Mouse (Mus musculus): ENCODE measurements around the gene Cdk5rap2. TPM values are rescaled to one million over a fixed set of nuclear protein-coding genes. Genes with fewer than 3 reads are reported as not detected.

Gene Cdk5rap2
- polyA plus RNA-seq, 1 experiment from 2014 or later: 23.3 TPM

DNA sequence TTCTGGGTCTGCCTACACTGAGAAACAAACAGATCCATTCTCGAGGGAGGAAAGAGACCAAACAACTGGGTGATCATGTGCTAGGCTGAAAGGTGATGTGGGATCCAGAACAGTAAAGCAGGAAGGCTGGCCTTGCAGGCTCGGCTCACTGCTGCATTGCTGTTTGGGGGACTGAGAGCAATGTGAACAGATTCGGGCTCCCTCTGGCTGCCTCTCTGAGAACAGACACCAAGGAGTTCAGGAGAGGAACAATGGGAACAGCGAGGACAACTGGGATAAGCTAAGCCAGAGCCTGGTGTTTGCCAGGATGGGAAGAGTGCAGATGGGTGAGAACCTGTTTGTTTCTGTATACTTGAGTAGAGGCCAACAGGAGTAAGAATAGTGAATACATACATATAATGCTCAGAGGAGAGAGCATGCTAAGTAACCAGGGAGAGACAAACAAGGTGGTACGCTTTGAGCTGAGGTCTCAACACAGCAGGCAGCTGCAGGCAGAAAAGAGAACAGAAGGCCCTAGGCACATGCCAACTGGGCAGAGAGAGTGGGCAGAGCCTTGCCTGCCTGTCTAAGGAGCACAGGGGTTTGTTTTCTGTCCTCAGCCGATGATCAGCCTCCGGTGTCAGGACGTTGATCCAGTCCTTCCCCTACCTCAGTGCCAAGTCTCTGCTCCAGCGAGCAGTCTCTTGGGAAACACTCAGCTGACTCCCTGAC is 8.0 kb downstream of the Cdk5rap2 start:
- no peak; the same call in 1 of the 2 replicates for ATAC-seq (replicated peaks; ENCODE audit: insufficient number of reproducible peaks, low FRiP score, low TSS enrichment, low read depth)
- no peak overlapping the region for H3K4me3 ChIP-seq (ENCODE audit: low read depth, low read length)
- no peaks in the 10 kb centered on the region for H3K36me3 ChIP-seq (replicated peaks; ENCODE audit: control insufficient read depth, insufficient read depth, low read depth, low read length)
- no peak overlapping the region for H3K27ac ChIP-seq (replicated peaks; ENCODE audit: low read depth, low read length)
- 74% methylated on average over 9 of the region's 9 CpGs for WGBS
- no peaks in the 10 kb centered on the region for H3K9me3 ChIP-seq (replicated peaks; ENCODE audit: control insufficient read depth, low read length)
- no peak for DNase-seq (ENCODE audit: low spot score)
- H3K4me1 ChIP-seq (ENCODE audit: control insufficient read depth, insufficient read depth, low read length): no peaks in the 10 kb centered on the region
- H3K9ac ChIP-seq (replicated peaks; ENCODE audit: low read length): no peak overlapping the region
- H3K4me2 ChIP-seq (ENCODE audit: low read depth, low read length): no peak overlapping the region
- H3K27me3 ChIP-seq (ENCODE audit: control insufficient read depth, insufficient read depth, low read length): no peaks in the 10 kb centered on the region

DNA sequence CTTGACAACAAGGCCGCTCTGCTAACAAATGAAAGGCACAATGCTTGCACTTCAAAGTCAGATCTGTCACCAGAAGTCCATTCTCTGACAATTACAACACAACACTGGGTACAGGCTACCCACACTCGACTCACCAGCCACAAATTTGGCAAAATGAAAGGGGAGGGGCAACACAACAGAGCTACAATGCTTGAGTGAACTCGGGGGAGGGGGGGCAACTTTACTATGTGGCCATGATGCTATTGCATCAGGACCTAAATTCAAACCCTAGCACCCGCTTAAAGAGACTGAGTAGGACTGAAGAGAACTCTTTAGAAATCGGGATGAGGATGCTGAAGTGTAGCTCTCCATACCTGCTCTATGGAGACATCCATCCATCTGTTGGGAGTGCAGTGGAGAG is 10.8 kb downstream of the Cdk5rap2 start:
- WGBS: 84% methylated on average over 5 of the region's 5 CpGs
- Histone ChIP-seq H3K4me2 (ENCODE audit: low read depth, low read length) (no peak overlapping the region), H3K4me1 (ENCODE audit: control insufficient read depth, insufficient read depth, low read length) (no peaks in the 10 kb centered on the region), H3K36me3 (replicated peaks; ENCODE audit: control insufficient read depth, insufficient read depth, low read depth, low read length) (no peaks in the 10 kb centered on the region), H3K4me3 (ENCODE audit: low read depth, low read length) (no peak overlapping the region), H3K27ac (replicated peaks; ENCODE audit: low read depth, low read length) (no peak overlapping the region), H3K9ac (replicated peaks; ENCODE audit: low read length) (no peak overlapping the region), H3K9me3 (replicated peaks; ENCODE audit: control insufficient read depth, low read length) (no peaks in the 10 kb centered on the region), H3K27me3 (ENCODE audit: control insufficient read depth, insufficient read depth, low read length) (no peaks in the 10 kb centered on the region)
- no peak for DNase-seq (ENCODE audit: low spot score)
- ATAC-seq (replicated peaks; ENCODE audit: insufficient number of reproducible peaks, low FRiP score, low TSS enrichment, low read depth): no peak

DNA sequence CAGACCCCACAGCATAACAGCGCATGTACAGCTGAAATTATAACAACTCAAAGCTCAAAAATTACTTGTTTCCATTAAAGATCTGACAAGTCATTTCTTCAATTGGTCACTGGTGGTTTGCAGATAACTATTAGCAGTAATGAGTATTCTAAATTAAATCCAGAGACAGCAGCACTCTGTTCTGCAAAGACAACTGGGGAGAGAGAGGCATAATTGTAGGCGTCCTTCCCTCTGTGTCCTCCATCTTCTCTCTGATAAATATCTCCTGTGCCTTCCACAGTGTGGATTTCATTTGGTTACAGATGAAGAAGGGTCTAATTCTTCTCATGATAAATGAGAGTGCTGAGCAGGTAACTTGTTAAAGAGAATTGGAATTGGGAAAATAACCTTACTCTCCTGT is 11.2 kb downstream of the Cdk5rap2 start:
- ATAC-seq (replicated peaks; ENCODE audit: insufficient number of reproducible peaks, low FRiP score, low TSS enrichment, low read depth) (no peak), DNase-seq (ENCODE audit: low spot score) (no peak)
- H3K27ac ChIP-seq (replicated peaks; ENCODE audit: low read depth, low read length): no peak overlapping the region
- no peaks in the 10 kb centered on the region for H3K4me1 ChIP-seq (ENCODE audit: control insufficient read depth, insufficient read depth, low read length)
- no peaks in the 10 kb centered on the region for H3K9me3 ChIP-seq (replicated peaks; ENCODE audit: control insufficient read depth, low read length)
- H3K27me3 ChIP-seq (ENCODE audit: control insufficient read depth, insufficient read depth, low read length): no peaks in the 10 kb centered on the region
- H3K9ac ChIP-seq (replicated peaks; ENCODE audit: low read length): no peak overlapping the region
- no peak overlapping the region for H3K4me2 ChIP-seq (ENCODE audit: low read depth, low read length)
- H3K36me3 ChIP-seq (replicated peaks; ENCODE audit: control insufficient read depth, insufficient read depth, low read depth, low read length): no peaks in the 10 kb centered on the region
- WGBS: 84% methylated on average over 2 of the region's 2 CpGs
- H3K4me3 ChIP-seq (ENCODE audit: low read depth, low read length): no peak overlapping the region

DNA sequence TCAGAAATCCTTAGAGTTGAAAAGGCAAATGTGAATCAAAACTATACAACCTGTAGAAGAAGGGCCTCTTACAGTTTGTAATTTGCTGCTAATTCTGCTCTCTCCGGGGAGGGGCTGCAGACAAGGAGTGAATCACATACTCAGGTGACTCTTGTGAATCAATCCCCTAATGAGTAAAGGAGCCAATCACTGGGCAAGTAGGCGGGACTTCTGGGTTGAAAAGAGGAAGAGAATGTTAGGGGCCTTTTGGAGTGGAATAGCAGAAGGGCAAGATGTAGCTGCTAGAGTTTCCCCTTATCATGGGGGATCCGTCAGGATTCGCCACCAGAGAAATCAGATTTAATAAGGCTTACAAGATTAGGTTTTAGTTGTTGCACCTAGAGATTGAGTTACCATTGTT is 12.2 kb downstream of the Cdk5rap2 start:
- no peak overlapping the region for H3K9ac ChIP-seq (replicated peaks; ENCODE audit: low read length)
- H3K4me2 ChIP-seq (ENCODE audit: low read depth, low read length): no peak overlapping the region
- no peaks in the 10 kb centered on the region for H3K36me3 ChIP-seq (replicated peaks; ENCODE audit: control insufficient read depth, insufficient read depth, low read depth, low read length)
- no peak for DNase-seq (ENCODE audit: low spot score)
- 80% methylated on average over 4 of the region's 4 CpGs for WGBS
- no peak overlapping the region for H3K4me3 ChIP-seq (ENCODE audit: low read depth, low read length)
- H3K27me3 ChIP-seq (ENCODE audit: control insufficient read depth, insufficient read depth, low read length): no peaks in the 10 kb centered on the region
- ATAC-seq (replicated peaks; ENCODE audit: insufficient number of reproducible peaks, low FRiP score, low TSS enrichment, low read depth): no peak
- no peaks in the 10 kb centered on the region for H3K9me3 ChIP-seq (replicated peaks; ENCODE audit: control insufficient read depth, low read length)
- no peaks in the 10 kb centered on the region for H3K4me1 ChIP-seq (ENCODE audit: control insufficient read depth, insufficient read depth, low read length)
- H3K27ac ChIP-seq (replicated peaks; ENCODE audit: low read depth, low read length): no peak overlapping the region

GRCm38 (mm10) chr4:70396701-70397100 is 13.5 kb downstream of the Cdk5rap2 start:
- ATAC-seq (replicated peaks; ENCODE audit: insufficient number of reproducible peaks, low FRiP score, low TSS enrichment, low read depth) (no peak), DNase-seq (ENCODE audit: low spot score) (no peak)
- H3K4me1 ChIP-seq (ENCODE audit: control insufficient read depth, insufficient read depth, low read length): no peaks in the 10 kb centered on the region
- H3K4me2 ChIP-seq (ENCODE audit: low read depth, low read length): no peak overlapping the region
- H3K27ac ChIP-seq (replicated peaks; ENCODE audit: low read depth, low read length): no peak overlapping the region
- no peak overlapping the region for H3K4me3 ChIP-seq (ENCODE audit: low read depth, low read length)
- no peaks in the 10 kb centered on the region for H3K9me3 ChIP-seq (replicated peaks; ENCODE audit: control insufficient read depth, low read length)
- H3K27me3 ChIP-seq (ENCODE audit: control insufficient read depth, insufficient read depth, low read length): no peaks in the 10 kb centered on the region
- 88% methylated on average over 5 of the region's 5 CpGs for WGBS
- H3K9ac ChIP-seq (replicated peaks; ENCODE audit: low read length): no peak overlapping the region
- H3K36me3 ChIP-seq (replicated peaks; ENCODE audit: control insufficient read depth, insufficient read depth, low read depth, low read length): no peaks in the 10 kb centered on the region

- H3K27me3 ChIP-seq (ENCODE audit: control insufficient read depth, insufficient read depth, low read length): no peaks in the 10 kb centered on the region
- H3K4me2 ChIP-seq (ENCODE audit: low read depth, low read length): no peak overlapping the region
- 94% methylated on average over 2 of the region's 2 CpGs for WGBS
- no peaks in the 10 kb centered on the region for H3K4me1 ChIP-seq (ENCODE audit: control insufficient read depth, insufficient read depth, low read length)
- H3K9ac ChIP-seq (replicated peaks; ENCODE audit: low read length): no peak overlapping the region
- H3K27ac ChIP-seq (replicated peaks; ENCODE audit: low read depth, low read length): no peak overlapping the region
- no peaks in the 10 kb centered on the region for H3K36me3 ChIP-seq (replicated peaks; ENCODE audit: control insufficient read depth, insufficient read depth, low read depth, low read length)
- DNase-seq (ENCODE audit: low spot score) (no peak), ATAC-seq (replicated peaks; ENCODE audit: insufficient number of reproducible peaks, low FRiP score, low TSS enrichment, low read depth) (no peak)
- H3K4me3 ChIP-seq (ENCODE audit: low read depth, low read length): no peak overlapping the region
- H3K9me3 ChIP-seq (replicated peaks; ENCODE audit: control insufficient read depth, low read length): no peaks in the 10 kb centered on the region
Measured at GRCm38 (mm10) chr4:70394736-70395135, 15.5 kb downstream of the Cdk5rap2 start.

DNA sequence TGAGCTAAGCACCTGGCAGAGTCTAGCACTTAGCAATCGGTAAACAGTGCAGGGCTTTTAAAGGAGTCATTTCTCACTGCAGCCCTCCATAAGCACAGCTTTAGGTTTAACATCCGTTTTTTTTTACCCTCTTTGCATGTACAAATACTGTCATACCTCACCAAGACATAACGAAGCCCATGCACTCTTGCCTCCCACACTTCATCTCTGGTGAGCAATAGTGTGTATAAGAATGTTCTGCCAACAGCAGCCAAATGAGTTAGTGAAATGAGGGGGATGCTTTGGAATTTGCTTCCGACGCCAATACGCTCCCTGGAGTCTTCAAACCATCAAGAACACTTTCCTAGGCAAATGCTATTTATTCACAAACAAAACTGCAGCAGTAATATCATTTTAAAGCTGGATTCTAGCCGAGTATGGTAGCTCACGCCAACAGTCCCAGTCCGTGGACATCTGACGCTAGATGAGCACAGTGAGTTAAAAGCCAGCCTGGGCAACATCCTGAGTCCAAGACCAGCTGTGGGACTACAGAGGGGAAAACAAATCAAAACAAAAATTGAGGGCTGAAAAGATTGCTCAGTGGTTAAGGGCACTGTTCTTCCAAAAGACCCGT is 18.4 kb downstream of the Cdk5rap2 start:
- Histone ChIP-seq H3K4me3 (ENCODE audit: low read depth, low read length) (no peak overlapping the region), H3K4me1 (ENCODE audit: control insufficient read depth, insufficient read depth, low read length) (no peaks in the 10 kb centered on the region), H3K9me3 (replicated peaks; ENCODE audit: control insufficient read depth, low read length) (no peaks in the 10 kb centered on the region), H3K27ac (replicated peaks; ENCODE audit: low read depth, low read length) (no peak overlapping the region), H3K9ac (replicated peaks; ENCODE audit: low read length) (no peak overlapping the region), H3K27me3 (ENCODE audit: control insufficient read depth, insufficient read depth, low read length) (no peaks in the 10 kb centered on the region), H3K36me3 (replicated peaks; ENCODE audit: control insufficient read depth, insufficient read depth, low read depth, low read length) (no peaks in the 10 kb centered on the region), H3K4me2 (ENCODE audit: low read depth, low read length) (no peak overlapping the region)
- no peak for ATAC-seq (replicated peaks; ENCODE audit: insufficient number of reproducible peaks, low FRiP score, low TSS enrichment, low read depth)
- no peak for DNase-seq (ENCODE audit: low spot score)
- WGBS: 92% methylated on average over 11 of the region's 11 CpGs

- ATAC-seq (replicated peaks; ENCODE audit: insufficient number of reproducible peaks, low FRiP score, low TSS enrichment, low read depth) (no peak), DNase-seq (ENCODE audit: low spot score) (no peak)
- no peak overlapping the region for H3K27ac ChIP-seq (replicated peaks; ENCODE audit: low read depth, low read length)
- H3K9me3 ChIP-seq (replicated peaks; ENCODE audit: control insufficient read depth, low read length): no peaks in the 10 kb centered on the region
- H3K36me3 ChIP-seq (replicated peaks; ENCODE audit: control insufficient read depth, insufficient read depth, low read depth, low read length): no peaks in the 10 kb centered on the region
- H3K9ac ChIP-seq (replicated peaks; ENCODE audit: low read length): no peak overlapping the region
- H3K27me3 ChIP-seq (ENCODE audit: control insufficient read depth, insufficient read depth, low read length): no peaks in the 10 kb centered on the region
- 90% methylated on average over 9 of the region's 9 CpGs for WGBS
- no peak overlapping the region for H3K4me2 ChIP-seq (ENCODE audit: low read depth, low read length)
- no peak overlapping the region for H3K4me3 ChIP-seq (ENCODE audit: low read depth, low read length)
- H3K4me1 ChIP-seq (ENCODE audit: control insufficient read depth, insufficient read depth, low read length): no peaks in the 10 kb centered on the region
Measured at GRCm38 (mm10) chr4:70391073-70391472, 19.2 kb downstream of the Cdk5rap2 start.
